Mouse (Mus musculus) limb, embryonic 15.5 days (tissue): ENCODE data around the gene Med31. TPM values are rescaled to one million over a fixed set of nuclear protein-coding genes. Genes with fewer than 3 reads are reported as not detected.
"Not testable (repeated sequence)": the region's sequence is repeated elsewhere in the genome, so short reads cannot be mapped to it uniquely, and the experiment has no call there.

Experiments
- ATAC-seq: fragments of 200-750 bp; cut with Nextera tagmentation; 2 replicates; pipeline ENCODE4 v1.8.0; 2017; ENCODE audit warnings: low read depth, moderate TSS enrichment; ENCODE audit not compliant: insufficient number of reproducible peaks, low FRiP score, low TSS enrichment
- H3K27ac ChIP-seq: fragments of 300-500 bp; sonication (generic); 2 replicates; pipeline ENCODE4 v1.5.1; 2015; ENCODE audit warnings: moderate library complexity, mild to moderate bottlenecking, inconsistent platforms
- H3K27me3 ChIP-seq: fragments of 300-500 bp; sonication (generic); 2 replicates; pipeline ENCODE4 v1.6.1; 2015; ENCODE audit warnings: inconsistent platforms
- H3K36me3 ChIP-seq: fragments of 300-500 bp; sonication (generic); 2 replicates; pipeline ENCODE4 v1.6.1; 2015; ENCODE audit warnings: inconsistent platforms
- H3K4me1 ChIP-seq: fragments of 300-500 bp; sonication (generic); 2 replicates; pipeline ENCODE4 v1.6.1; 2015; ENCODE audit warnings: inconsistent platforms
- H3K4me2 ChIP-seq: fragments of 300-500 bp; sonication (generic); 2 replicates; pipeline ENCODE4 v1.6.1; 2015; ENCODE audit warnings: mild to moderate bottlenecking, inconsistent platforms
- H3K4me3 ChIP-seq: fragments of 300-500 bp; sonication (generic); 2 replicates; pipeline ENCODE4 v1.5.1; 2015; ENCODE audit warnings: mild to moderate bottlenecking, inconsistent platforms
- H3K9ac ChIP-seq: fragments of 300-500 bp; sonication (generic); 2 replicates; pipeline ENCODE4 v1.6.1; 2015; ENCODE audit warnings: inconsistent platforms
- H3K9me3 ChIP-seq: fragments of 300-500 bp; sonication (generic); 2 replicates; pipeline ENCODE4 v1.6.1; 2016; ENCODE audit warnings: inconsistent platforms
- WGBS: fragments of 180-500 bp; shearing (Covaris S2); methylation state at CpG from one replicate; pipeline ENCODE4 v1.1.7; 2015; 5-methylcytosine and 5-hydroxymethylcytosine counted together
- polyA plus RNA-seq: library from polyadenylated mRNA; unstranded; fragments of >200 nt; fragmentation: Nextera tagmentation; extraction: Ambion mirVana; gene quantifications from 2 replicates; pipeline ENCODE4 v1.2.1, GENCODE M21; 2015

Med31 gene
- polyA plus RNA-seq, 1 experiment from 2014 or later = 36.6 TPM

DNA sequence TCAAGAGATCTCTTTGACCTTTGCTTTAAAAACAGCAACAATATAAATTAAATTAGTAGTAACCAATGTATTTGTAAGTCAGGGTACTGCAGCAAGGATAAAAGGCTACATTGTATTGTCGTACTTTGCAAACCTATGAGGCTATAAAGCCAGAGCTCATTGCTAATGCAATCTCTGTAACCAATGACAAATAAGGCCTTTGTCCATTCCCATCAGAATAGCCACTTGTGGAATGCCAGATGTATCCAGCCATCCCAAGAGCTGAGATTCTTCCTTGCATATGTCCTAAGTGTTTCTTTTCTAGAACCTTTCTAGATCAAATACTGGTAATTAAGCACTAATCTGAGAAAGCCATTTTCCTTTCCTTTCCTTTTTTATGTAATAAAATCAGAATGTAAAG lies 24.5 kb downstream of the Med31 start:
- ATAC-seq = no peak
- Histone ChIP-seq H3K9me3 (no peaks in the 10 kb centered on the region), H3K27me3 (no peaks in the 10 kb centered on the region), H3K4me2 (no peak overlapping the region), H3K9ac (no peak overlapping the region), H3K4me1 (no peaks in the 10 kb centered on the region), H3K27ac (no peak overlapping the region), H3K36me3 (peaks cover 54% of the 10 kb centered on the region), H3K4me3 (no peak overlapping the region)
- WGBS = 93% methylated on average over 1 of the region's 1 CpGs

DNA sequence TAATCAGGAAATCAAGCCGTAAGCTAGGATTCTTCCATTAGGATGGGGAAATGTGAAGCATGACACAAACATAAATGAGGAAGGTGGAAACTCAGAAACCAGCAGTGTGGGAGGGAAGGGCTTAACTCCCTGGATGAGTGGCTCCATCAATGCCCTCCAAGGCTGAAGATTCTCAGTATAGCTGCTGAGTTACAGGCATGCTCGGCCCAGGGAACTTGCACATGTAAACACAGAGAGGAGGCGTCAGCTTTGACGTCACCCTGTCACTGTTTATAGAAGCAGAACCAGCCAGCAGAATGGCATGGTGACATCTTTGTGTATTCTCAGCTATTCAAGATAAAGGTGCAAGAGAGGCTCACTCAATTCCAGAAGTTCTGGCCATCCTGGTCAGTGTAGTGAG lies 31.1 kb downstream of the Med31 start:
- no peak for ATAC-seq
- Histone ChIP-seq H3K27ac (no peak overlapping the region), H3K27me3 (no peaks in the 10 kb centered on the region), H3K36me3 (peaks cover 52% of the 10 kb centered on the region), H3K4me3 (no peak overlapping the region), H3K9ac (no peak overlapping the region), H3K4me1 (no peaks in the 10 kb centered on the region), H3K9me3 (no peaks in the 10 kb centered on the region), H3K4me2 (no peak overlapping the region)
- WGBS = 89% methylated on average over 4 of the region's 4 CpGs

DNA sequence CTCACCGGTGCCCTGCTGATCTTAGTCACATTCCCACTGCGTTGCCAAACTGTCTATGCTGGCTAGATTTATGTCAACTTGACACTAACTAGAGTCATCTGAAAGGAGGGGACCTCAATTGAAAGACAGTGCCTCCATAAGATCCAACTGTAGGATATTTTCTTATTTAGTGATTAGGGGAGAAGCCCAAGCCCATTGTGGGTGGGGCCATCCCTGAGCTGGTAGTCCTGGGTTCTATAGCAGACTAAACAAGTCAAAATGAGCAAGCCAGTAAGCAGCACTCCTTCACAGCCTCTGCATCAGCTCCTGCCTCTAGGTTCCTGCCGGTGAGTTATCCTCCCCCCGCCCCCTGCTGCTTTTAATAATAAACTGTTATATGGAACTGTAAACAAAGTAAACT lies 34.3 kb downstream of the Med31 start:
- WGBS = 89% methylated on average over 4 of the region's 4 CpGs
- Histone ChIP-seq H3K4me3 (no peak overlapping the region), H3K27ac (no peak overlapping the region), H3K4me1 (no peaks in the 10 kb centered on the region), H3K36me3 (peaks cover 55% of the 10 kb centered on the region), H3K9ac (no peak overlapping the region), H3K9me3 (no peaks in the 10 kb centered on the region), H3K4me2 (no peak overlapping the region), H3K27me3 (no peaks in the 10 kb centered on the region)
- ATAC-seq = no peak

DNA sequence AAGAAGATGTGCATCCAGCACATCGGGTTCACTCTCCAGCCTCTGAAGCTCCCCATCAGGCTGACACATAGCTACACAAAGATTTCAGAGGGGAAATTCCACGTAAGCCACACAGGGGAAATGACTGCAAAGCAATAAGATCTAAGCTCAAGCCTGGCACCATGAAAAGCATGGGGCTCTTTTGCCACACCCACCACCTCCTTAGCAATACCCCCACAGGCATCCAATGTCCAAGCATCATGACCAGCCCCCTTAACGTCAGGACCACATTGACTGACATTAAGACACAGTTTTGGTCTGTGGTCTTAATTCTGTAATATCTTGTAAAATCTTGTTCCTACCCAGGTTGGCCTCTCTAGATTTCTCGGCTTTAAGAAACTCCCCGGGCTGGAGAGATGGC lies 34.8 kb downstream of the Med31 start:
- Histone ChIP-seq H3K4me2 (no peak overlapping the region), H3K9ac (no peak overlapping the region), H3K27me3 (no peaks in the 10 kb centered on the region), H3K4me3 (no peak overlapping the region), H3K9me3 (no peaks in the 10 kb centered on the region), H3K36me3 (peaks cover 56% of the 10 kb centered on the region), H3K4me1 (no peaks in the 10 kb centered on the region), H3K27ac (no peak overlapping the region)
- WGBS = 90% methylated on average over 5 of the region's 5 CpGs
- no peak for ATAC-seq

DNA sequence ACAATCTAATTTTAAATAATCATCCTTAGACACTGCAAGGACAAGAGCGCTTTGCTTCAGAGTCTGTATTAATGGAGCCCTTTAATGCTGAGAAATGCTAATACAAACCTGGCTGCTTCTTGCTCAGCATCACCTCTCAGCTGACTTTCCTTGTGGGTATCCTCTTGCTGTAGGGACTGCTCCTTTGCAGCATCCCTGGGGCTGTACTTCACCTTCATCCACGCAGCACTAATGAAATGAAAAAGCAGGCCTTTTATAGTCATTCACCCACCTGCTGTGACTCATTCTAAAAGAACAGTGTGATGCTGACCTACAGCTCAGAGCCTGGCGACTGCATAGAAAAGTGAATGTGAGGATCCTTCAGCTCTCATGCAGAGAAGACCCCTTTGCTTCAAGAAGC lies 38.8 kb downstream of the Med31 start:
- Histone ChIP-seq H3K4me3 (no peak overlapping the region), H3K36me3 (peaks cover 70% of the 10 kb centered on the region), H3K27me3 (no peaks in the 10 kb centered on the region), H3K27ac (no peak overlapping the region), H3K9me3 (no peaks in the 10 kb centered on the region), H3K9ac (no peak overlapping the region), H3K4me1 (no peaks in the 10 kb centered on the region), H3K4me2 (no peak overlapping the region)
- 61% methylated on average over 3 of the region's 3 CpGs for WGBS
- no peak for ATAC-seq

DNA sequence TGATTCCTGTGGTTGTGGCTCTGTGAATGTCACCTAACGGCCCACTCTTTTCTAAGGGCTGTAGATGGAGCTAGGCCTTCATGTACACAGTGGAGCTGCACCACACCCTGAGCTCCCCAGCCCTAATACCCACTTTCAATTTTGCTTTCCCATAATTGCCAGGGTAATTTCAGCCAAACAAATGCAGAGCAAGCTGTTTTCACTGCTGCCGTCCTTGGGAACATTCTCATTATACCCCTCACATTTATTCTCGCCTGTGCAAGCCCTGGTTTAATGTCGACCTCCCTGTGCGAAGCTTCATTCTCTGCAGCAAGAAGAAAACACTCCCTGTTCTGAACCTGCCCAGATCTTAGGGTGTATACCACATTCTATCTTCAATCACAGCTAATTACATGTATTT lies 39.4 kb downstream of the Med31 start:
- no peaks in the 10 kb centered on the region for H3K27me3 ChIP-seq
- H3K4me3 ChIP-seq = no peak overlapping the region
- 81% methylated on average over 5 of the region's 5 CpGs for WGBS
- H3K4me2 ChIP-seq = no peak overlapping the region
- no peaks in the 10 kb centered on the region for H3K4me1 ChIP-seq
- peaks cover 64% of the 10 kb centered on the region for H3K36me3 ChIP-seq
- ATAC-seq = no peak
- no peak overlapping the region for H3K27ac ChIP-seq
- H3K9ac ChIP-seq = no peak overlapping the region
- H3K9me3 ChIP-seq = no peaks in the 10 kb centered on the region

DNA sequence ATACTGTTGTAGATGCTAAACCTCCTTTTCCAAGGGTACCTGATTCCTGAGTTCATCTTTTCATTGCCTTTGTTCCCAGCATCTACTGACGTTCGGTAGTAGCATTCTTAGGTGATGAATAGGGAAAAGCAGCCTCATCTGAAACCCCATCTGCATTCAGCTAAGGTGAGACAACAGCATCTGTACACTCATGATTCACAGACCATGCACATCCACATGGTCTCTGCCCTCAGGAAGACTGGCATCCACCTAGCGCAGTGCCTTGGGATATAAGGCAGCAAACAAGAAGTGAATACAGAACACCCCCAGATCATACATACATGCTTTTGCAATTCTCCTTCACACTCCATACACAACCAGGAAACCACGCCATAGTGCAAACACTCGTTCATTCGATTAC lies 40.7 kb downstream of the Med31 start:
- Histone ChIP-seq H3K27me3 (no peaks in the 10 kb centered on the region), H3K36me3 (peaks cover 68% of the 10 kb centered on the region), H3K9me3 (no peaks in the 10 kb centered on the region), H3K9ac (no peak overlapping the region), H3K4me1 (no peaks in the 10 kb centered on the region), H3K27ac (no peak overlapping the region), H3K4me3 (no peak overlapping the region), H3K4me2 (no peak overlapping the region)
- 91% methylated on average over 6 of the region's 6 CpGs for WGBS
- no peak for ATAC-seq

DNA sequence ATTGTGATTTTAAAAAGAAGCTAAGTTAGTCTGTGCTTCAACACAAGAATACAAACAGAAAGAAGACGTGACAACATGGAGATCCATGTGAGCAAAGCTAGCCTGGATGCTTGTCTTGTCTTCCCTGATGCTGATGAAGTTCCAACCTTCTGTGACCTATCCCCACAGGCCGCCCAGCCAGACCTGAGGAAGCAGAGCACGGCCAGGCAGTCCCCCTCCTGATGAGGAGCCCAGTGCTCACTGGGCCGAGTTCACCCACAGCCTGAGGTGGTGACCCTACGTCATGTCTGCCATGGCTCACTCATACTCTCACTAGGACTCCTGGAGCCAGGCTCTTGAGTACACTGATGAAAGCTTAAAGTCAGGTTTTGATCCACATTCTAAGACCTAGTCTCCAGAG lies 41.9 kb downstream of the Med31 start:
- no peaks in the 10 kb centered on the region for H3K9me3 ChIP-seq
- no peak overlapping the region for H3K4me2 ChIP-seq
- no peak overlapping the region for H3K27ac ChIP-seq
- H3K9ac ChIP-seq = no peak overlapping the region
- ATAC-seq = no peak
- H3K36me3 ChIP-seq = peaks cover 72% of the 10 kb centered on the region
- no peaks in the 10 kb centered on the region for H3K4me1 ChIP-seq
- H3K4me3 ChIP-seq = no peak overlapping the region
- no peaks in the 10 kb centered on the region for H3K27me3 ChIP-seq
- WGBS = 93% methylated on average over 5 of the region's 5 CpGs

DNA sequence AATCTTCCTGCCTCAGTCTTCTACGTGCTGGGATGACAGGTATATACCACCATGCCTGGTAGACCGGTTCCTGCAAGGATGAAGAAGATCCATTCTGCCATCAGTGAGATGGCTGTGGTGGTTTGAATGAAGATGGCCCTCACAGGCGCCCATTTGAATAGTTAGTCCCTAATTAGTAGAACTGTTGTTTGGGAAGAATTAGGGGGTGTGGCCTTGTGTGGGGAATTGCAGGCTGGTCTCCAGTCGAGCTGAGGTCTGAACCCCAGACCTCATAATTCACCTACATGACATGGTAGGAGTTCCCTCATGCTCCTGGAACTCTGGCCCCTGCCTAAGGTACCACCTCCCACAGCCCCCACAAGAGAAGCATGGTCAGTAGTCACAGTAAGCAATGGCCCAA lies 43.5 kb downstream of the Med31 start:
- 73% methylated on average over 4 of the region's 4 CpGs for WGBS
- not testable (repeated sequence) for H3K4me3 ChIP-seq, H3K4me2 ChIP-seq, ATAC-seq, H3K27me3 ChIP-seq, H3K9me3 ChIP-seq, H3K27ac ChIP-seq, H3K9ac ChIP-seq, H3K4me1 ChIP-seq
- peaks cover 70% of the 10 kb centered on the region for H3K36me3 ChIP-seq

DNA sequence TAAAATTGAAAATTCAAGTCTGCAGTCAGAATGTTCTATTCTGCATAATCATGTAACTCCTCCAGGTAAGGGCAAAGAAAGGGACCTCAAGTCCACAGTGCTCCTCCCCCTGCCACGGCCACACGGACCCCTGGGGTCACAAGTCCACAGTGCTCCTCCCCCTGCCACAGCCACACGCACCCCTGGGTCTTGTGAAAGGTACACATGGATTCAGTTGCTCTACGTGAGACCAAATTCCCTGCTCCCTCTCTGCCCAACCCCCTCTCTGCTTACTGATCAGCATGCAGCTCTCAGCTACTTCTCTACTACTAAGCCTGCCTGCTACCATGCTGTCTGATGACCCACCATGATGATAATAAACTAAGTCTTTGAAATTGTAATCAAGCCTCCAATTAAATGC lies 45.5 kb downstream of the Med31 start:
- no peak overlapping the region for H3K27ac ChIP-seq
- ATAC-seq = no peak
- H3K4me3 ChIP-seq = no peak overlapping the region
- no peaks in the 10 kb centered on the region for H3K9me3 ChIP-seq
- H3K27me3 ChIP-seq = no peaks in the 10 kb centered on the region
- H3K4me2 ChIP-seq = no peak overlapping the region
- 78% methylated on average over 4 of the region's 4 CpGs for WGBS
- no peak overlapping the region for H3K9ac ChIP-seq
- no peaks in the 10 kb centered on the region for H3K4me1 ChIP-seq
- H3K36me3 ChIP-seq = peaks cover 68% of the 10 kb centered on the region

DNA sequence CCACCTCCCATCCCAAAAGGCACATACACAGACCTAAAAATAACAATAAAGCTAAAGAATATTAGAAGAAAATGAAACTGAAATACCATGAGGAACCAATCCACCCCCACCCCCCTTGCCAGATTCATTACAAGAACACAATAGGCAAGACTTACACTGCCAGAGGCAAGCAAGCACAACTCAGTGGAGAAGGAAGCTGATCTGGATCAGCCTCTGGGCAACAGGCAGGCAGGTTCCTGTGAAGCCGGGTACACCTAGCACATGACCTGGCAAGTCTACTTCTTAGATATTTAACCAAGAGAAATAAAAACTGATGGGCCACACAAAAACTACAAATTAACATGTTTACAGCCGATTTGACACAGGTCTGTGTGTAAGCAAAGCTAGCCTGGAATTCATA lies 52.2 kb downstream of the Med31 start:
- no peaks in the 10 kb centered on the region for H3K27me3 ChIP-seq

More for the DNA sequence above, 52.2 kb downstream of the Med31 start:
- no peak overlapping the region for H3K4me3 ChIP-seq
- no peak for ATAC-seq
- peaks cover 58% of the 10 kb centered on the region for H3K36me3 ChIP-seq
- H3K4me2 ChIP-seq = no peak overlapping the region
- no peak overlapping the region for H3K27ac ChIP-seq
- no peaks in the 10 kb centered on the region for H3K4me1 ChIP-seq
- WGBS = 73% methylated on average over 2 of the region's 2 CpGs
- H3K9ac ChIP-seq = no peak overlapping the region
- no peaks in the 10 kb centered on the region for H3K9me3 ChIP-seq
